Mouse (Mus musculus) liver, embryonic 14.5 days (tissue): ENCODE results near the gene Prkcb.

Experiments
- CTCF ChIP-seq: IDR thresholded peaks from 2 replicates; pipeline ENCODE4 v1.5.1; 2016; ENCODE audit warnings: antibody characterized with exemption, low read depth, control low read depth
- EP300 ChIP-seq: IDR thresholded peaks from 2 replicates; pipeline ENCODE4 v1.6.1; 2016; ENCODE audit warnings: antibody characterized with exemption, low read depth

GRCm38 (mm10) chr7:122387896-122388295 is 99.3 kb downstream of the Prkcb start:
- no peak for TF ChIP-seq CTCF
- TF ChIP-seq EP300, result no peak
